Mouse (Mus musculus) layer of hippocampus, adult 8-10 months (tissue): ENCODE data around the gene Cldn9. TPM values are rescaled to one million over a fixed set of nuclear protein-coding genes. Genes with fewer than 3 reads are reported as not detected.

Experiments
- DNase-seq, 2 experiments: peaks; one replicate each; pipeline ENCODE4 v3.0.0; 2022; ENCODE audit warnings: low spot score in 2 of 2
- total RNA-seq, 4 experiments: library from RNA; stranded (reverse); gene quantifications; 2 replicates each; pipeline ENCODE4 v1.2.4; 2022

Cldn9 gene
- total RNA-seq, 4 experiments from 2014 or later: 0.68 TPM; not detected in 3

GRCm38 (mm10) chr17:23681086-23681485 lies 2.7 kb downstream of the Cldn9 start:
- no peak for DNase-seq

DNA sequence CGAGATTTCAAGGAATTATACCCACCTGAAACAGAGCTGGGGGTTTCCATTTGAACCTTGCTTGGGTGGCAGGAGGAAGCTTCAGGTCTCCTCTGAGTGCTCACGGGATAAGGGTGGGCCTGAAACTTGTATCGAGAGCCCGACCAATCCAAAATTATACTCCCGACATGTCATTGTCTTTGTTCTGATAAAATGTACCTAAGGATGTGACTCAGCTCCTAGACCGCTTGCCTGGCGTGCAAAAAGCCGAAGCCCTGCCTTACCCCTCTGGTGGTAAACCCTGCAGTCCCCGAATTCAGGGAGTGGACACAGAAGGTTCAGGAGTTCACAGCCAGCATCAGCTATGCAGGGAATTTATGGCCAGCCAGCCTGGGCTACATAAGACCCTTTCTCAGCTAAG lies 3.5 kb downstream of the Cldn9 start:
- DNase-seq: no peak

GRCm38 (mm10) chr17:23679127-23679835 lies 4.5 kb downstream of the Cldn9 start, which contains the start of gene Cldn6:
Gene Cldn6 (plus strand): TSS chr17:23679249.
- DNase-seq: no peak

GRCm38 (mm10) chr17:23677236-23677679 lies 6.6 kb downstream of the Cldn9 start, which contains the start of gene Tnfrsf12a:
Gene Tnfrsf12a (minus strand): TSS chr17:23677468.
- DNase-seq: peak; percentile 62 to 65

- DNase-seq: no peak
Observed at GRCm38 (mm10) chr17:23676473-23677031, 7.3 kb downstream of the Cldn9 start.

GRCm38 (mm10) chr17:23675564-23676281 lies 8.1 kb downstream of the Cldn9 start:
- no peak for DNase-seq

DNA sequence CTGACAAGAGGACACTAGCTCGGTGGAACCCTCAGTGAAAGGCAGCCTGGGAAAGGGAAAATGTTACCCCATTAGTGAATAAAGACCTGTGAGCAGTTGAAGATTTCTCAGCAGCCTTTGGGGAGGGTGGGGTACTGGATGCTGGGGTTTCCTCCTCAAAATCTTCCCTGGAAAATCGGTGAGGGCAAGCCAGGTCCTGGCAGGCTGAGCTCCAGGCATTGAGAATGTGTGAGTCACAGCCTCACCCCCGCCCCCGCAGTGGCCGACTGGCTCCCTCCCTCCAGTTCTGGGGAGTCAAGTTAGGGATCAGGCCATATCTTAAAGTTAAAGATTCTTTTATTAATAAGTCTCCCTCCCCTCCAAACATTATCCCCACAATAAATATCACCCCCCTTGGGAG lies 8.7 kb downstream of the Cldn9 start:
- no peak for DNase-seq

- DNase-seq: no peak
Observed at GRCm38 (mm10) chr17:23674271-23674952, 9.4 kb downstream of the Cldn9 start.

GRCm38 (mm10) chr17:23673424-23674073 lies 10.3 kb downstream of the Cldn9 start, which contains the start of the genes Hcfc1r1 and Thoc6:
Gene Hcfc1r1 (plus strand): TSS chr17:23673596.
Gene Thoc6 (minus strand): TSS chr17:23673882.
- peak; percentile 96 to 97 for DNase-seq

DNA sequence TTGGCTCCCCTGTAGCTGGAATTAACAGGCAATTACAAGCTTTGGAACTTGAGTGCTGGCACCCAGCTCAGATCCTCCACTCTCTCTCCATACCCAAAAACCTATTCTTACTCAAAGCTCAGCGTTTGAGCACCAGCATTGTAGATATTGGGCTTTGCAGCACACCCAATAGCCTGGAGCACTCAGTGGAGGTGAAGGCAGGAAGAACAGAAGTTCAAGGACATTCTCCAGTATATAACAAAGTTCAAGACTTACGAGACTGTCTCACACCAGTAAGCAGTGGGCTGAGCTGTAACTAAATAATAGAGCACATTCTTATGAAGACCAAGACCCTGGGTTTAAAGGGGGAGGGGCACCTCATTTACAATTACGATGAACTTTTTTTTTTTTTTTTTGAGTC lies 11.1 kb downstream of the Cldn9 start:
- DNase-seq: no peak

DNA sequence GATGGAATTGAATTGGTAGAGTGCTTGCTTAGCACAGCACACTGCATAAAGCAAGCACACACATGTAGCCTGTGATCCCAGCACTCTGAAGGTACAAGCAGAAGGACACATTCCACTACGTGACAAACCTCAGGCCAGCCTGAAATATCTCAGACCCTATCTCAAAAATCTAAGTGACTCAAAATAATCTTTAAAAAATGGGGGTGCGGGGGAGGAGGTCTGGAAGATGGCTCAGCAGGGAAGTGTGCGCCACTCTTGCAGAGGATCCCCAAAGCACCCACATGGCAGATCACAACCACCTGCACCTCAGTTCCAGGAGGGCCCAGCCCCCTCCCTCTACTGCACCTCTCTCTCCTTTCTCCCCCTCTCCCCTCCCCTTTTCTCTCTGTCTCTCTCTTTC lies 12.3 kb downstream of the Cldn9 start:
- DNase-seq: no peak

GRCm38 (mm10) chr17:23670516-23671074 lies 13.2 kb downstream of the Cldn9 start:
- no peak for DNase-seq

DNA sequence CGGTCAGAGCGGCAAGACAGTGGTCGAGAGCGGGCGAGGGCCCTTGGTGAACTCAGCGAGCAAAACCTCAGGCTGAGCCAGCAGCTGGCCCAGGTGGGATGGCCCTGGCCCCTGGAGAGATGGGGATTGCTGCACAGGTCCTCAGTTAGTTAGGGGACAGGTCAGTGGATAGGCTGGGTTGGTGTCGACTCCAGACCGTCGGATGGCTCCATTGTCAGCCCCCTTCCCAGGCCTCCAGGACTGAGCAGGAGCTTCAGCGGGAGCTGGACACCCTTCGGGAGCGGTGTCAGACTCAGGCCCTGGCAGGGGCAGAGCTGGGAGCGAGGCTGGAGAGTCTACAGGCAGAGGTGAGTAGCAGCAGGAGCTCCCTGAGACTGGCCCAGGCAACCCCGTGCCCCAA lies 18.3 kb downstream of the Cldn9 start:
- DNase-seq: no peak

DNA sequence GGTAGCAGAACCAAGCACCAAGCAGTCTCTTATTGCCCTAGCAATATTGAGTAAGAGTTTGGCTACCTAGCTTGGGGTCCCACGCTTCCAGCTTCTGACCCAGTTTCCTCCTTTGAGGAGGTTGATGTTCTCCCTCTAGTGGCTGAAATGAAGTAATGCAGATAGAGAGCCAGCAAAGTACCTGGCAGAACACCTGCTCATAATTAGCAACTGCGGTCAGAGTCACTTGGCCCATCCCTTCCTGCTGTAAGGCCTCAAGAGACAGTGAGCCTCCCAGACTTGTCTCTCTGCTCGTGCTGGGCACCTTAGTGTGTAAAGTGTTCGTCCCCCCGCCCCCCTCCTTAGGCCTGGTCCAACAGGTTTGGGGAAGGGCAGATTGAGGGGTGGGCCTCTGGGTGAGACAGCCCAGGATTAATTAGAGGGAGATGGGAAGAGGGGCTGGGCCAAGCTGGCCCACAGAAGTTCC lies 19.2 kb downstream of the Cldn9 start:
- no peak for DNase-seq

DNA sequence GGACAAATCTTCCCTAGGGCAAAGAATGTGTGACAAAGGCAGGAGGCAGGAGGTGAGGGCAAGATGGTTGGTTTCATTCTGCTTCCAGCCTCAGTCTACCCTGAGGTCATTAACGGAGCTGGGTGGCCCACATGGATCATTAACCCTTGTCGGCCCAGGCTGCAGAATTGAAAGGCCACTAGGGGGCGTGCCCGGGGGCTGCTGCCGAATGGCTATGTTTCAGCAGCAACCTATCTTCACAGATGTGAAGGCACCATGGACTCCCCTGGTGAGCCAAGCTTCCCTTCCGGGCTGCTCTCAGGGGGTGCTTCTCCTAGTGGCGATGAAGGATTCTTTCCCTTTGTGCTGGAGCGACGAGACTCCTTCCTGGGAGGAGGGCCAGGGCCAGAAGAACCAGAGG lies 22.3 kb downstream of the Cldn9 start:
- DNase-seq: no peak

GRCm38 (mm10) chr17:23660876-23661200 lies 23.0 kb downstream of the Cldn9 start:
- no peak for DNase-seq

GRCm38 (mm10) chr17:23660117-23660875 lies 23.5 kb downstream of the Cldn9 start, which contains the start of gene Bicdl2:
Gene Bicdl2 (plus strand): TSS chr17:23660506.
- DNase-seq: no peak

GRCm38 (mm10) chr17:23658450-23658849 lies 25.4 kb downstream of the Cldn9 start:
- no peak for DNase-seq

- DNase-seq: no peak
Observed at GRCm38 (mm10) chr17:23654410-23654809, 29.4 kb downstream of the Cldn9 start.

DNA sequence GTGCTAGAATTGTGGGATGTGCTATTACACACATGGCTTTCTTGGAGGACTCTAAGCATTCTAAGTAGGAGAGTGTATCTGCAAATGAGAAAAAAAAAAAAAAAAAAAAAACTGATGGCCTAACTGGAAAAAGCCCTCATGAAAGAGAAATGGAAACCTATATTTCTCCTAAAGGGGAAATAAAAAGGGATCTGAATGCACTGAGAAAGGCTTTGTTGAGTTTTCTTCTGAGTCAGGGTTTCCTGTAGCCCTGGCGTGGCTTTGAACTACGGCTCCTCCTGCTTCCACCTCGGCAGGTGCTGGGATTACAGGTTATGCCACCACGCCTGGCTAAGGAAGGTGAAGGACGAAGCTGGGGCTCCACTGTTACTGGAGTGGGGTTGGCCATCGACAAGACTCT lies 29.8 kb downstream of the Cldn9 start:
- DNase-seq: no peak
